Mouse (Mus musculus) lung, adult 2 months (tissue): ENCODE data around the gene Ypel2. TPM values are rescaled to one million over a fixed set of nuclear protein-coding genes. Genes with fewer than 3 reads are reported as not detected.

ENCODE experiments used
- DNase-seq: peaks from one replicate; pipeline ENCODE4 v3.0.0; 2022
- H3K4me1 ChIP-seq: fragments of 200-500 bp; 2 replicates; pipeline ENCODE4 v1.6.1; 2011; ENCODE audit warnings: low read length; ENCODE audit not compliant: control insufficient read depth, insufficient read depth
- H3K4me3 ChIP-seq: fragments of 200-500 bp; replicated peaks from 2 replicates; pipeline ENCODE3; 2011; ENCODE audit warnings: low read depth, mild to moderate bottlenecking, control low read depth, low read length; ENCODE audit errors: extremely low read depth
- CTCF ChIP-seq: fragments of 200-500 bp; IDR thresholded peaks from 2 replicates; pipeline ENCODE4 v1.5.1; 2011; ENCODE audit warnings: mild to moderate bottlenecking, low read length, control low read depth; ENCODE audit not compliant: insufficient read depth
- POLR2A ChIP-seq: fragments of 200-500 bp; IDR thresholded peaks from 2 replicates; pipeline ENCODE4 v1.6.1; 2011; ENCODE audit warnings: low read depth, mild to moderate bottlenecking, control low read depth, low read length, borderline replicate concordance; ENCODE audit errors: extremely low read depth
- WGBS: fragments of 180-500 bp; shearing (Covaris S2); methylation state at CpG from one replicate; pipeline ENCODE4 v1.1.7; 2018; 5-methylcytosine and 5-hydroxymethylcytosine counted together
- polyA plus RNA-seq: library from polyadenylated mRNA; depleted of rRNA; stranded (reverse); fragments of >200 nt; gene quantifications from 2 replicates; pipeline ENCODE4 v1.2.3, GENCODE M21; 2012

Gene Ypel2
- polyA plus RNA-seq, 1 experiment: 9.7 TPM

- TF ChIP-seq CTCF (no peak), POLR2A (no peak)
- H3K4me3 ChIP-seq: no peak overlapping the region
- peaks cover 68% of the 10 kb centered on the region for H3K4me1 ChIP-seq
- WGBS: 27% methylated on average over 2 of the region's 2 CpGs
- no peak for DNase-seq
Observed at GRCm38 (mm10) chr11:86956363-86956762, 37.1 kb downstream of the Ypel2 start.

GRCm38 (mm10) chr11:86954616-86955270 lies 38.8 kb downstream of the Ypel2 start:
- DNase-seq: no peak
- WGBS: 36% methylated on average over 15 of the region's 15 CpGs
- H3K4me3 ChIP-seq: no peak overlapping the region
- no peak for TF ChIP-seq POLR2A
- TF ChIP-seq CTCF: no peak
- H3K4me1 ChIP-seq: peaks cover 56% of the 10 kb centered on the region

- DNase-seq: no peak
- no peak overlapping the region for H3K4me3 ChIP-seq
- no peak for TF ChIP-seq POLR2A
- TF ChIP-seq CTCF: no peak
- peaks cover 43% of the 10 kb centered on the region for H3K4me1 ChIP-seq
- WGBS: 68% methylated on average over 8 of the region's 8 CpGs
Observed at GRCm38 (mm10) chr11:86953096-86953495, 40.4 kb downstream of the Ypel2 start.

- 93% methylated on average over 2 of the region's 2 CpGs for WGBS
- TF ChIP-seq CTCF: no peak
- no peak for TF ChIP-seq POLR2A
- H3K4me3 ChIP-seq: no peak overlapping the region
- no peak for DNase-seq
- peaks cover 40% of the 10 kb centered on the region for H3K4me1 ChIP-seq
Observed at GRCm38 (mm10) chr11:86952659-86953058, 40.8 kb downstream of the Ypel2 start.

- TF ChIP-seq POLR2A: no peak
- TF ChIP-seq CTCF: no peak
- Histone ChIP-seq H3K4me3 (no peak overlapping the region), H3K4me1 (peaks cover 37% of the 10 kb centered on the region)
- 57% methylated on average over 8 of the region's 8 CpGs for WGBS
- DNase-seq: no peak
Observed at GRCm38 (mm10) chr11:86951672-86952071, 41.8 kb downstream of the Ypel2 start.

GRCm38 (mm10) chr11:86950491-86950890 lies 43.0 kb downstream of the Ypel2 start:
- 37% methylated on average over 3 of the region's 3 CpGs for WGBS
- TF ChIP-seq CTCF: no peak
- no peak for TF ChIP-seq POLR2A
- H3K4me3 ChIP-seq: no peak overlapping the region
- no peak for DNase-seq
- H3K4me1 ChIP-seq: peaks cover 29% of the 10 kb centered on the region

GRCm38 (mm10) chr11:86949951-86950441 lies 43.5 kb downstream of the Ypel2 start:
- Histone ChIP-seq H3K4me3 (no peak overlapping the region), H3K4me1 (peaks cover 26% of the 10 kb centered on the region)
- 33% methylated on average over 9 of the region's 9 CpGs for WGBS
- no peak for DNase-seq
- no peak for TF ChIP-seq CTCF
- TF ChIP-seq POLR2A: no peak

- WGBS: 83% methylated on average over 6 of the region's 6 CpGs
- H3K4me1 ChIP-seq: peaks cover 7% of the 10 kb centered on the region
Observed at GRCm38 (mm10) chr11:86946644-86947195, 46.8 kb downstream of the Ypel2 start.

GRCm38 (mm10) chr11:86945933-86946332 lies 47.6 kb downstream of the Ypel2 start:
- TF ChIP-seq CTCF: no peak
- TF ChIP-seq POLR2A: no peak
- peaks cover 4% of the 10 kb centered on the region; the same call in 1 of the 2 replicates for H3K4me1 ChIP-seq
- DNase-seq: no peak
- H3K4me3 ChIP-seq: no peak overlapping the region
- 83% methylated on average over 6 of the region's 6 CpGs for WGBS

More at GRCm38 (mm10) chr11:86946644-86947195, 46.8 kb downstream of the Ypel2 start:
- TF ChIP-seq POLR2A (no peak), CTCF (no peak)
- H3K4me3 ChIP-seq: no peak overlapping the region
- DNase-seq: no peak

GRCm38 (mm10) chr11:86945058-86945457 lies 48.4 kb downstream of the Ypel2 start:
- no peak for TF ChIP-seq CTCF
- no peak for TF ChIP-seq POLR2A
- 0 out of 2 replicates have a peak, but pooled peaks cover 2% of the 10 kb centered on the region for H3K4me1 ChIP-seq
- 52% methylated on average over 8 of the region's 8 CpGs for WGBS
- H3K4me3 ChIP-seq: no peak overlapping the region
- no peak for DNase-seq

GRCm38 (mm10) chr11:86944539-86944938 lies 49.0 kb downstream of the Ypel2 start:
- no peak overlapping the region for H3K4me3 ChIP-seq
- 0 out of 2 replicates have a peak, but pooled peaks cover under 1% of the 10 kb centered on the region for H3K4me1 ChIP-seq
- TF ChIP-seq POLR2A (no peak), CTCF (no peak)
- DNase-seq: no peak
- 55% methylated on average over 8 of the region's 8 CpGs for WGBS
